Mouse (Mus musculus): ENCODE results near the gene Atp2a2.

Atp2a2 gene

GRCm38 (mm10) chr5:122449946-122450345 lies 52.1 kb downstream of the Atp2a2 start:
- Histone ChIP-seq H3K4me3 (replicated peaks; ENCODE audit: low read length) (no peak overlapping the region), H3K4me1 (replicated peaks; ENCODE audit: low read depth, low read length) (peaks cover 97% of the 10 kb centered on the region), H3K9me3 (ENCODE audit: low read length) (no peaks in the 10 kb centered on the region), H3K36me3 (ENCODE audit: insufficient read depth, low read length) (peaks cover 87% of the 10 kb centered on the region), H3K27me3 (ENCODE audit: insufficient read depth, low read length) (no peaks in the 10 kb centered on the region)
- TF ChIP-seq POU5F1 (IDR thresholded peaks at IDR 0.05; ENCODE audit: borderline replicate concordance, low read length) = no peak
- no peak for TF ChIP-seq CTCF (conservative IDR thresholded peaks at IDR 0.05; ENCODE audit: low read length)
- TF ChIP-seq NANOG (IDR thresholded peaks at IDR 0.05; ENCODE audit: borderline replicate concordance, low read length) = no peak

- no peak for TF ChIP-seq CTCF (conservative IDR thresholded peaks at IDR 0.05; ENCODE audit: low read length)
- TF ChIP-seq NANOG (IDR thresholded peaks at IDR 0.05; ENCODE audit: borderline replicate concordance, low read length) = no peak
- TF ChIP-seq POU5F1 (IDR thresholded peaks at IDR 0.05; ENCODE audit: borderline replicate concordance, low read length) = no peak
- no peaks in the 10 kb centered on the region for H3K9me3 ChIP-seq (ENCODE audit: low read length)
- H3K4me1 ChIP-seq (replicated peaks; ENCODE audit: low read depth, low read length) = peaks cover 97% of the 10 kb centered on the region
- no peak overlapping the region for H3K4me3 ChIP-seq (replicated peaks; ENCODE audit: low read length)
- H3K36me3 ChIP-seq (ENCODE audit: insufficient read depth, low read length) = peaks cover 87% of the 10 kb centered on the region
- H3K27me3 ChIP-seq (ENCODE audit: insufficient read depth, low read length) = no peaks in the 10 kb centered on the region
Observed at GRCm38 (mm10) chr5:122448869-122449268, 53.2 kb downstream of the Atp2a2 start.

- H3K4me3 ChIP-seq (replicated peaks; ENCODE audit: low read length) = no peak overlapping the region
- peaks cover 95% of the 10 kb centered on the region for H3K4me1 ChIP-seq (replicated peaks; ENCODE audit: low read depth, low read length)
- TF ChIP-seq NANOG (IDR thresholded peaks at IDR 0.05; ENCODE audit: borderline replicate concordance, low read length) = no peak
- no peak for TF ChIP-seq CTCF (conservative IDR thresholded peaks at IDR 0.05; ENCODE audit: low read length)
- no peak for TF ChIP-seq POU5F1 (IDR thresholded peaks at IDR 0.05; ENCODE audit: borderline replicate concordance, low read length)
- H3K27me3 ChIP-seq (ENCODE audit: insufficient read depth, low read length) = no peaks in the 10 kb centered on the region
- H3K36me3 ChIP-seq (ENCODE audit: insufficient read depth, low read length) = peaks cover 90% of the 10 kb centered on the region
- H3K9me3 ChIP-seq (ENCODE audit: low read length) = no peaks in the 10 kb centered on the region
Observed at GRCm38 (mm10) chr5:122447857-122448256, 54.2 kb downstream of the Atp2a2 start.

- no peaks in the 10 kb centered on the region for H3K27me3 ChIP-seq (ENCODE audit: insufficient read depth, low read length)
- H3K36me3 ChIP-seq (ENCODE audit: insufficient read depth, low read length) = peaks cover 90% of the 10 kb centered on the region
- H3K4me1 ChIP-seq (replicated peaks; ENCODE audit: low read depth, low read length) = peaks cover 74% of the 10 kb centered on the region
- TF ChIP-seq POU5F1 (IDR thresholded peaks at IDR 0.05; ENCODE audit: borderline replicate concordance, low read length) = no peak
- no peak for TF ChIP-seq CTCF (conservative IDR thresholded peaks at IDR 0.05; ENCODE audit: low read length)
- no peak for TF ChIP-seq NANOG (IDR thresholded peaks at IDR 0.05; ENCODE audit: borderline replicate concordance, low read length)
- H3K9me3 ChIP-seq (ENCODE audit: low read length) = no peaks in the 10 kb centered on the region
- 0 out of 2 replicates have a peak overlapping the region, but pooled peaks have one; percentile 1 for H3K4me3 ChIP-seq (replicated peaks; ENCODE audit: low read length)
Observed at GRCm38 (mm10) chr5:122445051-122445610, 56.9 kb downstream of the Atp2a2 start.

- Histone ChIP-seq H3K4me1 (replicated peaks; ENCODE audit: low read depth, low read length) (peaks cover 74% of the 10 kb centered on the region), H3K27me3 (ENCODE audit: insufficient read depth, low read length) (no peaks in the 10 kb centered on the region), H3K36me3 (ENCODE audit: insufficient read depth, low read length) (peaks cover 90% of the 10 kb centered on the region), H3K4me3 (replicated peaks; ENCODE audit: low read length) (no peak overlapping the region), H3K9me3 (ENCODE audit: low read length) (no peaks in the 10 kb centered on the region)
- TF ChIP-seq NANOG (IDR thresholded peaks at IDR 0.05; ENCODE audit: borderline replicate concordance, low read length) (no peak), CTCF (conservative IDR thresholded peaks at IDR 0.05; ENCODE audit: low read length) (no peak), POU5F1 (IDR thresholded peaks at IDR 0.05; ENCODE audit: borderline replicate concordance, low read length) (no peak)
Observed at GRCm38 (mm10) chr5:122444492-122444891, 57.5 kb downstream of the Atp2a2 start.

- H3K4me3 ChIP-seq (replicated peaks; ENCODE audit: low read length) = no peak overlapping the region
- no peaks in the 10 kb centered on the region for H3K27me3 ChIP-seq (ENCODE audit: insufficient read depth, low read length)
- H3K36me3 ChIP-seq (ENCODE audit: insufficient read depth, low read length) = peaks cover 100% of the 10 kb centered on the region
- H3K4me1 ChIP-seq (replicated peaks; ENCODE audit: low read depth, low read length) = peaks cover 53% of the 10 kb centered on the region
- no peaks in the 10 kb centered on the region for H3K9me3 ChIP-seq (ENCODE audit: low read length)
- TF ChIP-seq POU5F1 (IDR thresholded peaks at IDR 0.05; ENCODE audit: borderline replicate concordance, low read length) = no peak
- TF ChIP-seq NANOG (IDR thresholded peaks at IDR 0.05; ENCODE audit: borderline replicate concordance, low read length) = no peak
- no peak for TF ChIP-seq CTCF (conservative IDR thresholded peaks at IDR 0.05; ENCODE audit: low read length)
Observed at GRCm38 (mm10) chr5:122440095-122440630, 61.9 kb downstream of the Atp2a2 start.

- no peak overlapping the region for H3K4me3 ChIP-seq (replicated peaks; ENCODE audit: low read length)
- H3K27me3 ChIP-seq (ENCODE audit: insufficient read depth, low read length) = no peaks in the 10 kb centered on the region
- H3K36me3 ChIP-seq (ENCODE audit: insufficient read depth, low read length) = peaks cover 100% of the 10 kb centered on the region
- TF ChIP-seq POU5F1 (IDR thresholded peaks at IDR 0.05; ENCODE audit: borderline replicate concordance, low read length) = no peak
- no peaks in the 10 kb centered on the region for H3K9me3 ChIP-seq (ENCODE audit: low read length)
- peaks cover 47% of the 10 kb centered on the region for H3K4me1 ChIP-seq (replicated peaks; ENCODE audit: low read depth, low read length)
Observed at GRCm38 (mm10) chr5:122439400-122440094, 62.5 kb downstream of the Atp2a2 start.

GRCm38 (mm10) chr5:122434541-122434940 lies 67.5 kb downstream of the Atp2a2 start:
- TF ChIP-seq POU5F1 (IDR thresholded peaks at IDR 0.05; ENCODE audit: borderline replicate concordance, low read length) (no peak), NANOG (IDR thresholded peaks at IDR 0.05; ENCODE audit: borderline replicate concordance, low read length) (no peak), CTCF (conservative IDR thresholded peaks at IDR 0.05; ENCODE audit: low read length) (peak; percentile 34)
- Histone ChIP-seq H3K4me3 (replicated peaks; ENCODE audit: low read length) (no peak overlapping the region), H3K36me3 (ENCODE audit: insufficient read depth, low read length) (peaks cover 100% of the 10 kb centered on the region), H3K4me1 (replicated peaks; ENCODE audit: low read depth, low read length) (peaks cover 42% of the 10 kb centered on the region), H3K9me3 (ENCODE audit: low read length) (no peaks in the 10 kb centered on the region), H3K27me3 (ENCODE audit: insufficient read depth, low read length) (no peaks in the 10 kb centered on the region)

Data from E14TG2a.4 (cell line).